Mouse (Mus musculus) cerebral cortex, adult 2 months (tissue): ENCODE measurements around the gene Bbx.

Source experiments
- WGBS: fragments of 180-500 bp; shearing (Covaris S2); methylation state at CpG from one replicate; pipeline ENCODE4 v1.1.7; 2018; 5-methylcytosine and 5-hydroxymethylcytosine counted together

The Bbx gene

GRCm38 (mm10) chr16:50228833-50229232 is 203.4 kb downstream of the Bbx start:
- 78% methylated on average over 1 of the region's 1 CpGs for WGBS

- WGBS = 86% methylated on average over 1 of the region's 1 CpGs
Observed at GRCm38 (mm10) chr16:50226274-50226673, 205.9 kb downstream of the Bbx start.

DNA sequence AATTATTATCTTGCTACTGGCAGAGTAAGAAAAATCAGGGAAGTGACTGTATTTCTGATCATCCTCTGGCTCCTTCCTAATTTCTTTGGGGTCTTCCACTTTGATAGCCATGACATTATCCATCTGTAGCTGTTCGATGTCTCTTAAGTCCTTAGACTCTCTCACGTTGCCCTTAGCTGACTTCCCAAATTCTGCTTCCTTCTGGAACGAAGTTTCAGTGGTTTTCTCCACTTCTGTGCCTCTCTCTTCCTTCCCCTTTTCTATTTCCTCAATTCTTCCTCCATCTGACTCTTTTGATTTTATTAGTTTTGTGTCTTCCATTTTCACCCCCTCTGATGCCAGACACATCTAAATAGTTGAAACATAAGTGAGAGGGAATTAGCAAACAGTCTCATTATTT is 207.2 kb downstream of the Bbx start:
- 94% methylated on average over 3 of the region's 3 CpGs for WGBS

DNA sequence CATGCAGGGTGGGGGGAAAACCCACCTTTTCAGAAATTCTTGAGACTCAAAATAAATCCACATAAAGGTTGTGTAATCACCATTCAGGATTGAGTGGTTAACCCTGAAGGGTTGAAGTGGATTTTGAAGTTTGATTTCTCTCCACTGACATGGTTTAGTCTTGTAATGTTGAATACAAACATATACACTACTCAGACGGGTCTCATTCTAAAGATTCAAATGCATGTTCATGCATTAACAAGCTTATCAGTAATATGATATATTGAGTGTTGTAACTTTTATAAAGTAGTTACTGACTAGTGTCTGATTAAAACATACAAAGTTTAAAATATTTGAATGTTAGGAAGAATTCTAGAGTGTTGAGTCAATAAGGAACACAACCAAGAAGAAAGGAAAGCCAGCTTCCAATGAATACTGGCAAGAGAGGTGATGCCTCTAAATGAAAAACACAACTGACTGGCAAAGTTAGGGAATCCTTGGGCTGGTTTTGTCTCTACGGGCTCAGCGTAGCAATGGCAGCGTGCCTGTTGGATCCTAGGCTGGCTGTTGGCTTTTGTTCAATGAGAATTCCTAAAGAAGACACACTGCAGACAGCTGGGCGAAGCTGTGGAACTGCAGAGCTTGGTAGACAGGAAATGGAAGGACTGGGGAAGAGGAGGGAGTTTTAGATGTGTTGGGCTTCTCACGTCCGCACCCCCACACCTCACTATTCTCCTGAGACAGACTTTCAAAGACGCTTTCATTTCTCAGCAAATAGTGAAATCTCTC is 211.3 kb downstream of the Bbx start:
- 52% methylated on average over 8 of the region's 8 CpGs for WGBS

GRCm38 (mm10) chr16:50211727-50212126 is 220.5 kb downstream of the Bbx start:
- 54% methylated on average over 4 of the region's 4 CpGs for WGBS

- 58% methylated on average over 6 of the region's 6 CpGs for WGBS
Observed at GRCm38 (mm10) chr16:50211231-50211630, 221.0 kb downstream of the Bbx start.

DNA sequence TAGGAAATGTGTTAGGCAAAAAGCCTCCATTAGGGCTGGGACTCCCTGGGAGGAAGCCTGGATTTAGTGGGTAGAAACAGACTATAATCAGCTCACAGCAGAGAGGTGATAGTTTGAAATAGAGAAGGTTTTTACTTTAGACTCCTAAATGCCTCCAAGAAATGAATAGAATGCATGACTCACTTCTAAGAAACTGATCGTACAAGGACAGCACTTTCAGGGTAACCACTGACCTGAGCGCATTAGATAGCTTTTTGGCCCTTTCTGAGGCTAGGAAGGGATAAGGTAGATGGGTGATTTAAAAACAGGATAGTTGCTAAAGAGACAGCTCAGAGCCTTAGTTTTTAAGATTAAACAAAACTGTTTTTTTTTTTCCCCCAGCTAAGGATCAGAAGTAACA is 221.4 kb downstream of the Bbx start:
- 72% methylated on average over 2 of the region's 2 CpGs for WGBS

- WGBS = 82% methylated on average over 3 of the region's 3 CpGs
Observed at GRCm38 (mm10) chr16:50204944-50205343, 227.2 kb downstream of the Bbx start.

DNA sequence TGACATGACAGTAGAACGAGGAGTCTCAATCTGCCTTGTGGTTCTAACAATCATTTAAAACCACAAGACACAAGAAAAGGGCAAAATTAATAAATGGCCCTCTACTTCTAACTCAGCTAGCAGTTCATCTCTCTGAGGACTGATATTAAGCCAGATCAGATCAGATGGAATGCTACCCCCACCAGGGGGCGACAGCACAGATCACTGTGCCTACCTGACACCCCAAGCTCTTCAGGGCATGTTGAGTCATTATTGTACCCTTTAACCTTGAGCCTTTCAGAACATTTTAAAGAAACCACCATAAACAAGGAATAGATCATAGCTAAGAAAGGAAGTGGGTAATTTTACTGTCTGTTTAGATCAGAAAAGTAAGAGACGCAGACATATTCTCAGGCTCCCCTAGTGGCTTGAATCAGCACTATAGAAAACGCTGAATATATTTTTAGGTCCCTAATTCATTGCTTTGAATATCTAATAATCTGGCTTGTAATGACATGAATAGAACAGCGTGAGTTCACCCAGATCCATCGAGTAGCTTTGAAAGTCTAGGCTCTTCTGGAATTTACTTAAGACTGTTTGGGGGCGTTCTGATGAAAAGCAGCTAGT is 230.5 kb downstream of the Bbx start:
- 78% methylated on average over 7 of the region's 7 CpGs for WGBS

GRCm38 (mm10) chr16:50200214-50200613 is 232.0 kb downstream of the Bbx start:
- 96% methylated on average over 15 of the region's 15 CpGs for WGBS

DNA sequence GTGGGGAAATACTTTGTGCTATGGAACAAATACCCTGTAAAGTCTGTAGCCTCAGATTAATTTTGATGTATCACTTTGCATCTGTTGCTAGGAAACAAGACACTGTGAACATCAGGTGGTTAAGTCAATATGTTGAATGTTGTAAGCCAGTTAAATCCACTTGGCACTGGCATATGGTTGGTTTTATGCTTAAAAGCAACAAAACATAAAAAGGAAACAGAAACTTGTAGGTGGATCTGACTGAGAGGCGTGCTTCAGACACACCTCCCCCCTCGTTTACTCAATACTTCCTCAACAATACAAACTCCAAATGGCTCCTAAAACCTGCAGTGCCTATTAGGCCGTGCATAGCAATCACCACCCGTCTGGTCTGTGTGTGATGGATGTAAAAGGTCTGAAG is 236.1 kb downstream of the Bbx start:
- 49% methylated on average over 4 of the region's 4 CpGs for WGBS

- 100% methylated on average over 1 of the region's 1 CpGs for WGBS
Observed at GRCm38 (mm10) chr16:50192626-50193025, 239.6 kb downstream of the Bbx start.

DNA sequence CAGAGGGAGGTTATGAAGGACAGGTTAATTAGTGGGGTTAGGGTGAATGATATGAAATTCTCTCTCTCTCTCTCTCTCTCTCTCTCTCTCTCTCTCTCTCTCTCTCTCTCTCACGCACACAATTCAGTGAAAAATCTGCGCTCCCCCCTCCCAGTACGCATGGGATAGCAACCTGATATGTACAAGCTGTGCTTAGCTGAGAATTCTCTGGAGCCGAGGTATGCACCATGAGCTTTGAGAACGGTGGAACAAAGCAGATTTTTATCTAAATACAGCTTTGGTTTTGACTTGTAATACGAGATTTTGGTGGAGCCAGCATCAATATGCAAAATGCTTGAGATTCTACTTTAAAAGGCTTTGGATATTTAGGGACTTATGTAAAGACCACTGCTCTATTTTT is 243.1 kb downstream of the Bbx start:
- WGBS = 61% methylated on average over 6 of the region's 6 CpGs

DNA sequence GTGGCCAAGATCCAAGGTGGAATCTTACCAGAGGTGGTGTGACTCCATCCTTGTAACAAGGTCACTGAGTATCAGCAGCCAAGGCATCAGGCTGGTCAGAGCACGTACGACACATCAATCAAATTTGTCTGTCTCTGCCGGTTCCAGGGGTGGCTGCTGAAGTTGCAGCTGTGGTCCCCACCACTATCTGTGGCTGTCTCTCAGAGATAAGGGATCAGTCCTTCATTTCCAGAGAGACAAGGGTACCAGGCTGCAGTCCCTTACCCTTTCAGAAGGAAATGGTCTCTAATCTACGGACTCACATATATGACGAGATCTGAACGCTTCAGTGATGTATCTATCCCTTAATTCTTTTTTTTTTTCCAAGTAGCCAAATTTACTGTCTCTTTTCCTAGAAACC is 245.6 kb downstream of the Bbx start:
- 88% methylated on average over 6 of the region's 6 CpGs for WGBS

DNA sequence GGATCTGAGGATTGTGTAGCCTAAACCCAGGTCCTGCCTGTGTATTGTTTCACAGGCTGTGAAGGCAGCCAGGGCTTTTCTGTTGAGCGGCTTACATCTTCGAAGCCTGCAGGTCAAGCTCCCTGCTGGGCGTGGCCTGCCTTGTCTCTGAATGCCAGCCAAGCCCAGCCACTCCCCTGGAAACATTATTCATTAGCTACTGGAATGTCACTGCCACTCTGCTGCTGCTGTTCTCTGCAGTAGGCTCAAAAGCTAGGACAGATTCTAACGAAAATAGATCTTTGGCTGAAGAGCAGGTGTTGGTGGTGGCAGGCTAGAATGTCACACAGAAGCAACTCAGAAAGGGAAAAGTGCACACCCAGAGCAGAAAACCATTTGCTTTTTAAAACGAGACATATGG is 247.1 kb downstream of the Bbx start:
- WGBS = 25% methylated on average over 5 of the region's 5 CpGs

DNA sequence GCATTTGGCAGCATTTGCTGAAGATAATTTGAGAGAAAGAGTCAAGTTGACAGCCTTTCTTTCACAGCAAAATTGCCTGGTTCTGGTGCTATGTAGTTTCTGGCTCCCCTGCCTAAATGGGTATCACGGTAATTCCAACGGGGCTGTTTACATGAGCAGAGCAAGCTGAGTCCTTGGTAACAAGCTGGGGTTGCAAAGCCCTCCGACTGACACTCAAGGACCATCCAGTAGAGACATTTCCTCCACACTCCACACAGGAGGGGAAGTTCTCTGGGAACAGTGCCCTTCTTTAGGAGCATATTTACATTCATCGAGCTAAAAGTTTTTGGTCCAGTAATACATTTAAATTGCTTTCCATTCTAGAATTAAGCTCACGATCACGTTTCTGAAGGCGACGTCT is 249.2 kb downstream of the Bbx start:
- 51% methylated on average over 8 of the region's 8 CpGs for WGBS

GRCm38 (mm10) chr16:50182561-50182960 is 249.6 kb downstream of the Bbx start:
- WGBS = 77% methylated on average over 10 of the region's 10 CpGs

DNA sequence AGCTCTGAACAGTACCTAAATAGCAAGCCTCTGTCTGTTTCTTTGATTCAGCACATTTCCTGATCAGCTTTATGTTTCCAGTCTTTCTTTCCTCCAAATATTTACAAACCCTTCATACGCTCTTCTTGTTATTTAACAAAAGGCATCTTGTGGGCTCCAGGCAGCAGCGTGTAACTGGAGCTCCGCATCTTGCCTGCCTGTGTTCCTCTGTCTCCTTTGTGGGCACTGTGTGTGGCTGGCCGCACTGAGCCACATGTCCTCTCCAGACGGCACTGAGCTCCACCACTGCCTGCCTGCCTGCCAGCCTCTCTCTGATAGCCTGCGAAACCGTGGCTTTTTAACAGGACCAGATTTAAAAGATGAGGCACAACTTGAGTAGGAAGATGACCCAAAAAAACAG is 259.4 kb downstream of the Bbx start:
- WGBS = 33% methylated on average over 7 of the region's 7 CpGs

DNA sequence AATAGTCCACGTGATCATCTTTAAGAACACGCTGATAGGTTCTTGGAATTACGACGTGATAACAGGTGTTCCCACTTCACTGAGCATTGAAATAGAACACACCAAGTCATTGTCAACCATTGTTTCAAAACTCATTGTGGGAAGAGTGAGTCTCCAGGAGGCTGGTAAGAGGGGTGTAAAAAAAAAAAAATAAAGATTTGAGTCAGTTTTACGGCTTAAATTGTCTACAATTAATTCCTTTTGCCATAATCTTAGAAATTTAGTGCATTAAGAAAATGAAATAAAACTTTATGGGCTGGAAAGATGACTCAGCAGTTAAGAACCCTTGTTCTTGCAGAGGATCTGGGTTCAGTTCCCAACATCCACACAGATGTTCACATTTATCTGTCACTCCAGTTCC is 261.4 kb downstream of the Bbx start:
- 96% methylated on average over 5 of the region's 5 CpGs for WGBS

GRCm38 (mm10) chr16:50167983-50168299 is 264.2 kb downstream of the Bbx start:
- 71% methylated on average over 10 of the region's 10 CpGs for WGBS

- 83% methylated on average over 16 of the region's 16 CpGs for WGBS
Observed at GRCm38 (mm10) chr16:50167231-50167982, 264.8 kb downstream of the Bbx start.

DNA sequence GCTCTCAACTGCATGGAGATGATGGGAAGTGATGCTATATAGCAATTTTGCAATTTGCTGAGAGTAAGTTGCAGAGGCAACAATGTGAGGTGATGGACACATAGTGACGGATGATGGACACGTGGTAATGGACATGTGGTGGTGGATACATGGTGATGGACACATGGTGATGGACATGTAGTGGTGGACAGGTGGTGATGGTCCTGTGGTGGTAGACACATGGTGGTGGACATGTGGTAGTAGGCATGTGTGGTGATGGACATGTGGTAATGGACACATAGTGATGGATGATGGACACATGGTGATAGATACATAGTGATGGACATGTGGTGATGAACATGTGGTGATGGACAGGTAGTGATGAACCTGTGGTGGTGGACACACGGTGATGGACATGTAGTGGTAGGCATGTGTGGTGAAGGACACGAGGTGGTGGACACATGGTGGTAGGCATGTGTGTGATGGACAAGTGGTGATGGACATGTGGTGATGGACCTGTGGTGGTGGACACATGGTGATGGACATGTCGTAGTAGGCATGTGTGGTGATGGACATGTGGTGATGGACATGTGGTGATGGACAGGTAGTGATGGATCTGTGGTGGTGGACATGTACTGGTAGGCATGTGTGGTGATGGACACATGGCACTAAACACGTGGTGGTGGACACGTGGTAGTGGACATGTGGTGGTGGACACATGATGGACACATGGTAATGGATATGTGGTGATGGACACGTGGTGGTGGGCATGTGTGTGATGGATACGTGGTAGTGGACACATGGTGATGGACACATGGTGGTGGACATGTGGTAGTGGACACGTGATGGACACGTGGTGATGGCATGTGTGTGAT is 271.5 kb downstream of the Bbx start:
- 94% methylated on average over 11 of the region's 11 CpGs for WGBS
